Mouse (Mus musculus): ENCODE measurements around the gene Ciapin1.

The Ciapin1 gene

GRCm38 (mm10) chr8:94805811-94806210 lies 32.3 kb downstream of the Ciapin1 start:
- no peak for DNase-seq (ENCODE audit: low spot score)

GRCm38 (mm10) chr8:94804546-94805340 lies 33.4 kb downstream of the Ciapin1 start:
- no peak for DNase-seq (ENCODE audit: low spot score)

- DNase-seq (ENCODE audit: low spot score) = no peak
Measured at GRCm38 (mm10) chr8:94803551-94803950, 34.6 kb downstream of the Ciapin1 start.

GRCm38 (mm10) chr8:94802375-94802774 lies 35.8 kb downstream of the Ciapin1 start:
- DNase-seq (ENCODE audit: low spot score) = no peak

GRCm38 (mm10) chr8:94801293-94802095 lies 36.7 kb downstream of the Ciapin1 start:
- no peak for DNase-seq (ENCODE audit: low spot score)

GRCm38 (mm10) chr8:94800278-94800968 lies 37.7 kb downstream of the Ciapin1 start:
- no peak for DNase-seq (ENCODE audit: low spot score)

- DNase-seq (ENCODE audit: low spot score) = no peak
Measured at GRCm38 (mm10) chr8:94794782-94795181, 43.4 kb downstream of the Ciapin1 start.

GRCm38 (mm10) chr8:94794368-94794767 lies 43.8 kb downstream of the Ciapin1 start:
- DNase-seq (ENCODE audit: low spot score) = no peak

- DNase-seq (ENCODE audit: low spot score) = no peak
Measured at GRCm38 (mm10) chr8:94789256-94789955, 48.8 kb downstream of the Ciapin1 start.

GRCm38 (mm10) chr8:94787524-94788501 lies 50.3 kb downstream of the Ciapin1 start:
- DNase-seq (ENCODE audit: low spot score) = no peak

- no peak for DNase-seq (ENCODE audit: low spot score)
Measured at GRCm38 (mm10) chr8:94785995-94786595, 52.1 kb downstream of the Ciapin1 start.

GRCm38 (mm10) chr8:94785247-94785985 lies 52.7 kb downstream of the Ciapin1 start:
- peak; percentile 32 for DNase-seq (ENCODE audit: low spot score)

GRCm38 (mm10) chr8:94783890-94784289 lies 54.3 kb downstream of the Ciapin1 start:
- no peak for DNase-seq (ENCODE audit: low spot score)

GRCm38 (mm10) chr8:94781838-94782235 lies 56.3 kb downstream of the Ciapin1 start:
- DNase-seq (ENCODE audit: low spot score) = peak; percentile 95

GRCm38 (mm10) chr8:94781155-94781837 lies 56.9 kb downstream of the Ciapin1 start:
- DNase-seq (ENCODE audit: low spot score) = no peak

- peak; percentile 51 for DNase-seq (ENCODE audit: low spot score)
Measured at GRCm38 (mm10) chr8:94780491-94781154, 57.5 kb downstream of the Ciapin1 start.

GRCm38 (mm10) chr8:94779534-94780294 lies 58.4 kb downstream of the Ciapin1 start:
- no peak for DNase-seq (ENCODE audit: low spot score)

All from yolk sac, embryonic 10.5 days (tissue).